Mouse (Mus musculus): Measurements from ENCODE around the gene Npvf. TPM values are rescaled to one million over a fixed set of nuclear protein-coding genes. Genes with fewer than 3 reads are reported as not detected.
A peak's percentile ranks its signal among the peaks of the same experiment; 100 is the strongest.

Npvf gene
- polyA plus RNA-seq (2021) = not detected

DNA sequence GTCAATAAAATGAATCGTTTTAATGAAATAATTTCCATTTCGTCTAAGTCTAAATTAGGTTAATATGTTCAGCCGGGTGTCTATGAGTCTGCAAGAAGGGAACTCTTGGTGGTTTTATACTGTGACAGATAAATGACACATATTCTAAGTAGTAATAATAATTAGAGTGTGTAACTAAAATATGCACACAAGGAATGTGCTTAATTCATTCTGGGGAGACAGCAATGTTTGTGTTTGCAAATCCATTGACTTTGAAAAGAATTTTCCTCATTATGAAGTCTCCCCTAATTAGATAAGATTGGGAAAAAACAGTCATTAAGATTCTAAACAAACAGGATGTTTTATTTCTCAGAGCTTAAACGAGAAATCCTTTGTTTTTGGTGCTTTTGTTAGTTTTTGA, at the start of gene Npvf:
Gene Npvf (minus strand): TSS at position 84 of the 400 bp plus-strand sequence.
- DNase-seq (ENCODE audit: low read depth, low spot score) = no peak
- H3K27me3 ChIP-seq = peaks cover 5% of the 10 kb centered on the region
- no peak for ATAC-seq
- ChIA-PET POLR2A (no interaction called here), CTCF (interaction anchor here (1.6 kb wide), 1 partner anchor 14 kb away, joined by 3 read pairs; no protein-coding TSS in a partner anchor)
- in situ Hi-C loops (cut with MboI; ENCODE audit: low pct_unique_long_range_greater_than_20kb) = no loop called here
- TF ChIP-seq CTCF (IDR thresholded peaks at IDR 0.05) = no peak

DNA sequence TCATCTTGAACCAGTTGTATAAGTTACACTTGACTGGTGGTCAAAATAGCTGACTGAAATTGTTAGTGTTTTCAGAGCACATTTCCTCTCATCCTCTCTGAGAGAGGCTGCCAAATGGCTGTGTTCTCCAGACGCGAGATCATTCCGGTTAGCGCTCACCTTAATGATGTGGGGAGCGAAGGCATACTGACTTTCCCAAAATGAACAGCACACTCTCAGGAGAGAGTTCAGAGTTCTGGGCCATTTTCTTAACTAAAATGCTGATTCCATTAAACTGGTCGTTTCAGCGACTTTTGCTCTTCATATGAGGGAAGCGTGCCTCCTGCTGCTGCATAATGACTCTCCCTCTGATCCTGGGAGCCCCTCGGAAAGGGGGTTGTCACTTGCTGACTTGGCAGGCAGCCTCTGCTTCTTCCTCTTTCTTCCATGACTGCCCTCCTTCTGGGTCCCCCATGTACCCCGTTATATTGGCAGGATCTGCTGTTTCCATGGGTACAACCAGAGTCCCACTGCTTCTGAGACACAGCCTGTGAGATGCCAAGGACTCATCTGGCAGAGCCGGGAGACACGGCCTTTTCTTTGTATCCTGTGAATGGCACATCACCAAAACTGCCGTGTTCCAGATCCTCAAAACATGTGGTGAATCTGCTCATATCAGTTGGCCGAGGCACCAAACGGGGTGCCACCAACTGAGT, 35.0 kb upstream of the Npvf start:
- in situ Hi-C loops (cut with MboI; ENCODE audit: low pct_unique_long_range_greater_than_20kb) = no loop called here
- no peaks in the 10 kb centered on the region for H3K27me3 ChIP-seq
- ATAC-seq = no peak
- TF ChIP-seq CTCF (IDR thresholded peaks at IDR 0.05) = no peak
- DNase-seq (ENCODE audit: low read depth, low spot score) = no peak
- CTCF ChIA-PET = no interaction called here
- POLR2A ChIA-PET = no interaction called here

DNA sequence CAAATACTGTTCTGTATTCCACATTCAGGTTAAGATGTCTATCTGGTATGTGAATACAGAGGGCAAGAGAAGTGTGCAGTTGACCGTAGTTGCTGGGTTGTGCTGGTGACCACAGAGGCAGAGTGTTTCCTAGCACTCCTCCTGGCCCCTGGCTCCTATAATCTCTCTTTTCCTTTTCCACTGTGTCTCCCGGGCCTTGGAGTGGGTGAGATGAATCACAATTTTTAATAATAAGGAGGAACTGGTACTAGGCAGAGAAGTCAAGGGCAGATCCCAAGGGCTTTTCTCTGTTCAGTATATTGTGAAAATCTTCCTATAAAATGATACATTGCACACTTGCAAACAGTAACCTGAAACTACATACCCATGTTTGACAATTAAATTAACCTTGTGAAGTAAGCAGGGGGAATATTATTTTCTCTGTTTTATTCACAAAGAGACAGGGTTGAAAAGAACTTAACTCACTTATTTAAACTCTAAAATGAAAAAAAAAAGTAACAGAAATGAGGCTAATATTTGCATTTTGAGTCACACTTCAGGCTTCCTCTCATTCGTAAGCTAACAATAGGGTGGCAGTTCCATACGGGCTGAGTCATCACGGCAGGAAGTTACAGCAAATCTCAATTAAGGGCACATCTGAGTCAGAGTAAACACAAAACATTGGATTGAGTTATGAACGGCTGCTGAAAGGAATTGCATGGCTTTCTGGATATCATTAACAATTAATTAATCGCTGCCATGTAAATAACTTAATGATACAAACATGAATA, 30.6 kb upstream of the Npvf start:
- no peak for DNase-seq (ENCODE audit: low read depth, low spot score)

DNA sequence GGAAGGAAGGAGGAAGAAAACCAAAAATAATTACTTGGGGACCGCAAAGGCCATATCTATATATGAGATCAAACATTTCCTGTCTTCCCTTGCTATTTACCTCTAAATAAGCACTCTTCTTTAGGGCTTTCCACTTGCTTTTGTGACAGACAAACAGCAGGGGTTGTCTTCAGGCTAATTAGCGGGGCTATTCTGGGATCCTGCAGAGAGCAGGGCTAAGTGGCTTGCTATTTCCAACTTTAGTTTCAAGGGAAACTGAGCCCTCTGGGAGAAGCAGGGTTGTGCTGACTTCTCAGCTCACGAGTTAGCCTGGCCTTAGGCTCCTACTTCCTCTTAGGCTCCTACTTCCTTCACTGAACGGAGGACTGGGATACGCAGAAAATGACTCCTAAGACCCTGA, 27.3 kb upstream of the Npvf start:
- in situ Hi-C loops (cut with MboI; ENCODE audit: low pct_unique_long_range_greater_than_20kb) = loop anchor here (5.0 kb wide), 1 partner anchor 491 kb away; no protein-coding TSS in a partner anchor
- DNase-seq (ENCODE audit: low read depth, low spot score) = no peak
- POLR2A ChIA-PET = no interaction called here

More for the DNA sequence above, 30.6 kb upstream of the Npvf start:
- no peak for TF ChIP-seq CTCF (IDR thresholded peaks at IDR 0.05)
- ChIA-PET POLR2A (no interaction called here), CTCF (no interaction called here)
- peak; percentile 76 for ATAC-seq
- no peaks in the 10 kb centered on the region for H3K27me3 ChIP-seq
- in situ Hi-C loops (cut with MboI; ENCODE audit: low pct_unique_long_range_greater_than_20kb) = loop anchor here (5.0 kb wide), 1 partner anchor 487 kb away; no protein-coding TSS in a partner anchor

DNA sequence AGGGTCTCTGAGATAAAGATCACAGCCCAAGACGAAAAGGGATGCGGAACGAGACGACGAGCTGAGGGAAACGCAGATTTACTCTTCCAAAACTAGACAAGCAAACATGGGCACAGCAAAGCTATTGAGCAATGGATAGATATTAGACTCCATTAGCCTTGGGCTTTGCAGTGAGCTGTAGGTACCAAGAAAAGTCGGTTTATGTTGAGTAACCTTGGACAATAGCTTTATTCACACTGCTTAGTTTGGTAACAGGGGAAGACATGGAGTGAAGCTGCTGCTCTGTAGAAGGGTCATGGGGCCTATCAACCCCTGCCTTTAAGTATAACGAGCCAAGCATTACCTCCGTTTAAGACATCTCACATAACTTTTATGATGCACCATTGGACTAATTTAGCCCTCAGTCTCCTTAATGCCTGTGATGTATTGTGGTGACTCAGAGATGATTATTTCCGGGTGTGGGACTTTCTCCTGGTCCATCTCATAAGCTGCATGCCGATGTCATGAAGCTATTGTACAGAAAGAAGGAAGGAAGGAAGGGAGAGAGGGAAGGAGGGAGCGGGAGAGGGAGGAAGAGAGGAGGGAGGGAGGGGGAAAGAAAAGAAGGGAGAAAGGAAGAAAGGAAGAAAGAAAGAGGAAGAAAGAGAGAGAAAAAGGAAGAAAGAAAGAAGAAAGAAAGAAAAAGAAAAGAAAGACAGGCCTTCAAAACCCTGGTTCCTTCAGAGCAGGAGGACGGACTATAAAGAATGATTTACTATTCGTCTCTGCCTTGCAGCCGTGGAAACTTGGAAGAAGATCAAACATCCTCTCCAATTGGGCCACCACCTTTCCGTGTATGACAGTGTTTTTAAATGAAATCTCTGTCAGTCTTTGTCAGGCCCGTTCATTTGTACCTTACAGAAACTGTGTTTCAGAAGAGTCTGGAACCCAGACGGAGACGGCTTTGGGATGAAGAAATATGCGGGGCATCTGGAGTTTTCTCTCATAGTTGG, 26.3 kb upstream of the Npvf start:
- POLR2A ChIA-PET = interaction anchor here (0.6 kb wide), 1 partner anchor 100 kb away, joined by 4 read pairs; no protein-coding TSS in a partner anchor
- ATAC-seq = no peak
- no peak for DNase-seq (ENCODE audit: low read depth, low spot score)
- no peak for TF ChIP-seq CTCF (IDR thresholded peaks at IDR 0.05)
- CTCF ChIA-PET = interaction anchor here (1.5 to 8.4 kb wide), 3 partner anchors 120 to 490 kb away, joined by 4 to 140 read pairs (median 6); no protein-coding TSS in a partner anchor
- no peaks in the 10 kb centered on the region for H3K27me3 ChIP-seq
- in situ Hi-C loops (cut with MboI; ENCODE audit: low pct_unique_long_range_greater_than_20kb) = loop anchor here (5.0 kb wide), 1 partner anchor 492 kb away; no protein-coding TSS in a partner anchor

More for the DNA sequence above, 27.3 kb upstream of the Npvf start:
- ATAC-seq = no peak
- TF ChIP-seq CTCF (IDR thresholded peaks at IDR 0.05) = no peak
- no peaks in the 10 kb centered on the region for H3K27me3 ChIP-seq
- CTCF ChIA-PET = interaction anchor here (1.7 kb wide), 1 partner anchor 490 kb away, joined by 3 read pairs; no protein-coding TSS in a partner anchor

DNA sequence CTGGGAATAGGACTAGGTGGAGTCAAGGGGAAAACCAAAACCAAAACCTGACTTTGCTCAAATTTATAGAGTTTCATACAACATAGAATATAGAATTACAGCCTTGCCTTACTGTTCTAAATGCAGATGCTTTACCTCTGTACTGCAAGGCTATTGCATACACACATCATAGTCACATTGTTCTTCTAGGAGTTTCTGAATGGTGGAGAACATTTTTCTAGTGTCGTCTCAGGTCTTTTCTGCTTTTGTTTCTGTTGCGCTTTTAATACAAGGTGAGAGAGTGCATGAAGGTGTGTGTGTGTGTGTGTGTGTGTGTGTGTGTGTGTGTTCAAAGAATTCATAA, 25.2 kb upstream of the Npvf start:
- H3K27me3 ChIP-seq = no peaks in the 10 kb centered on the region
- in situ Hi-C loops (cut with MboI; ENCODE audit: low pct_unique_long_range_greater_than_20kb) = loop anchor here (5.0 kb wide), 2 partner anchors 128 to 258 kb away; no protein-coding TSS in a partner anchor
- TF ChIP-seq CTCF (IDR thresholded peaks at IDR 0.05) = no peak
- CTCF ChIA-PET = interaction anchor here (1.2 to 8.4 kb wide), 7 partner anchors 8 to 492 kb away, joined by 3 to 140 read pairs (median 6); no protein-coding TSS in a partner anchor
- ATAC-seq = no peak
- POLR2A ChIA-PET = no interaction called here
- DNase-seq (ENCODE audit: low read depth, low spot score) = no peak

DNA sequence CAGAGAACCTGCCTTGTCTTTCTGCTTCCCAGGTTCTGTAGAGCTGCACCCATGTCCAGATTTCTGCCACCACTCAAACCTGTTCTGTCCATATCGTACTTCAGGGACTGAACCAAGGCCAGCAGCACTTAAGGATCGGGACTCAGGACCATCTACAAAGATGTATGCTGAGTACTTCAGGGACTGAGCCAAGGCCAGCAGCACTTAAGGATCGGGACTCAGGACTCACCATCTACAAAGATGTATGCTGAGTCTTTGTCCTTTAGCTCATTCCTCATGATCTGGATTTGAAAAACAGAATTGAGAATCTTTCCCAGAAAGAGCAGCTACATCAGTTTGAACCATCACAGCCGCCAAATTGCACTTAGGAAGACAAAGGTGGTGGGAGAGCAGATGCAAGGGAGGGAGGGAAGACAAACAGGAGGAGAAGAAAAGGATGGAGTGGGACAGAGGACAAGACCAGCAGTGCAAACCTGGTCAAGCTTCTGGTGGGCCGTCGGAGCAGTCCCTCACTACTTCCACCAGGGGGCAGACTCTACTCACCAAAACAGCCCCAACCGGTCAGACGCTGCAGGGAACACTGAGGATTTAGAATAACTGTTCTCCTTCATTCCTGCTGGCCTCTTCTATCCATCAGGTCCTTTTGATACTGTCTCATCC, 24.7 kb upstream of the Npvf start:
- in situ Hi-C loops (cut with MboI; ENCODE audit: low pct_unique_long_range_greater_than_20kb) = loop anchor here (5.0 kb wide), 2 partner anchors 128 to 258 kb away; no protein-coding TSS in a partner anchor
- DNase-seq (ENCODE audit: low read depth, low spot score) = no peak
- H3K27me3 ChIP-seq = no peaks in the 10 kb centered on the region
- ChIA-PET POLR2A (no interaction called here), CTCF (interaction anchor here (0.7 to 8.4 kb wide), 9 partner anchors 8 to 492 kb away, joined by 3 to 140 read pairs (median 5); no protein-coding TSS in a partner anchor)
- TF ChIP-seq CTCF (IDR thresholded peaks at IDR 0.05) = peak; percentile 95
- no peak for ATAC-seq

DNA sequence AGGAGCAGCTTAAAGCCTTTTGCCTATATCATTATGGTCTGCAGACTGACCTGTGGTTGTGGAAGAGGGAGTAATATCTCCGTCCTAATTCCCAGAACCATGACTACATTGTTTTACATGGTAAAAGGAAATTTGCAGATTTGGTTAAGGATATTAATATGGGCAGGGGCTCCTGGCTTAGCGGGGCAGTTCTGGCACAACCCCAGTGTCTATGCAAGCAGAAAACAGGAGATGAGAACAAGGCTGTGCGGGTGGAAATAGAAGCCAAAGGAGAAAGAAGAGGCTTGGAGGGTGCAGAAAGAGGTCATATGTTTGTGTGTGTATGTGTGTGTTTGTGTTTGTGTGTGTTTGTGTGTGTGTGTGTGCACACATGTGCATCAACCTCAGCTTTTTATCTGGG, 17.0 kb upstream of the Npvf start:
- in situ Hi-C loops (cut with MboI; ENCODE audit: low pct_unique_long_range_greater_than_20kb) = no loop called here

DNA sequence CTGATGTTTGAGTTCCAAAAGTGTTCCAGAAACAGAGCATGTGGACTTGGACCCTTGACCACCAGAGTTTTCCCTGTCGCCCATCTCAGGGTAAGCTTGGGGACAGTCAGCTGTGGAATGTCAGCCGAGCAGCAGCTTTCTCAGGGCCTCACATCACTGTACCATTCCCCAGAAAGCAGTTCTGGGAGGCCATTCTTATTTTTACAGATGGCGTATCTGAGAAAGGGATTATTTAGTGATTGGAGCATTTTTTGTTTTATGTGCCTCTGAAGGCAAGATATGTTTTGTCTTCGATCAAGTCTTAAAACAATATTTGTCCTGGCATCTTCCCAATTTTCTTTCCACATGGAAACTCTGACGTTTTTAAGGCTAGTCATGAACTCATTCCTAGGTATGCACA, 12.7 kb upstream of the Npvf start:
- in situ Hi-C loops (cut with MboI; ENCODE audit: low pct_unique_long_range_greater_than_20kb) = no loop called here
- TF ChIP-seq CTCF (IDR thresholded peaks at IDR 0.05) = no peak
- DNase-seq (ENCODE audit: low read depth, low spot score) = no peak
- no peak for ATAC-seq
- ChIA-PET POLR2A (no interaction called here), CTCF (no interaction called here)
- H3K27me3 ChIP-seq = peaks cover 3% of the 10 kb centered on the region

More for the DNA sequence above, 17.0 kb upstream of the Npvf start:
- ATAC-seq (no peak), DNase-seq (ENCODE audit: low read depth, low spot score) (no peak)
- no peak for TF ChIP-seq CTCF (IDR thresholded peaks at IDR 0.05)
- CTCF ChIA-PET = interaction anchor here (1.1 kb wide), 1 partner anchor 8 kb away, joined by 3 read pairs; no protein-coding TSS in a partner anchor
- peaks cover 3% of the 10 kb centered on the region for H3K27me3 ChIP-seq
- POLR2A ChIA-PET = no interaction called here
